Mouse (Mus musculus): ENCODE results near the gene Lhfpl2. TPM values are rescaled to one million over a fixed set of nuclear protein-coding genes. Genes with fewer than 3 reads are reported as not detected.

Lhfpl2 gene
- total RNA-seq, 4 experiments from 2014 or later = 1.0 to 4.9 (median 2.2) TPM

GRCm38 (mm10) chr13:94173633-94174576 lies 116.3 kb downstream of the Lhfpl2 start:
- peak in 1 of 2 experiments; percentile 28 for DNase-seq (ENCODE audit: low spot score in 2 of 2)

- DNase-seq (ENCODE audit: low spot score in 2 of 2) = no peak
These were observed 117.1 kb downstream of the Lhfpl2 start for GRCm38 (mm10) chr13:94174577-94175279.

- no peak for DNase-seq (ENCODE audit: low spot score in 2 of 2)
These were observed 117.9 kb downstream of the Lhfpl2 start for GRCm38 (mm10) chr13:94175379-94176050.

- no peak for DNase-seq (ENCODE audit: low spot score in 2 of 2)
These were observed 119.6 kb downstream of the Lhfpl2 start for GRCm38 (mm10) chr13:94177148-94177547.

GRCm38 (mm10) chr13:94178401-94179040 lies 120.9 kb downstream of the Lhfpl2 start:
- DNase-seq (ENCODE audit: low spot score in 2 of 2) = peak; percentile 34 to 60

- no peak for DNase-seq (ENCODE audit: low spot score in 2 of 2)
These were observed 123.2 kb downstream of the Lhfpl2 start for GRCm38 (mm10) chr13:94180477-94181420.

GRCm38 (mm10) chr13:94182026-94182425 lies 124.4 kb downstream of the Lhfpl2 start:
- no peak for DNase-seq (ENCODE audit: low spot score in 2 of 2)

GRCm38 (mm10) chr13:94183372-94184021 lies 125.9 kb downstream of the Lhfpl2 start:
- peak in 1 of 2 experiments; percentile 37 for DNase-seq (ENCODE audit: low spot score in 2 of 2)

GRCm38 (mm10) chr13:94184726-94185456 lies 127.3 kb downstream of the Lhfpl2 start:
- DNase-seq (ENCODE audit: low spot score in 2 of 2) = no peak

- DNase-seq (ENCODE audit: low spot score in 2 of 2) = no peak
These were observed 128.0 kb downstream of the Lhfpl2 start for GRCm38 (mm10) chr13:94185631-94186030.

GRCm38 (mm10) chr13:94188200-94189086 lies 130.8 kb downstream of the Lhfpl2 start:
- DNase-seq (ENCODE audit: low spot score in 2 of 2) = no peak

- no peak for DNase-seq (ENCODE audit: low spot score in 2 of 2)
These were observed 132.8 kb downstream of the Lhfpl2 start for GRCm38 (mm10) chr13:94190386-94190785.

GRCm38 (mm10) chr13:94193227-94193626 lies 135.6 kb downstream of the Lhfpl2 start:
- DNase-seq (ENCODE audit: low spot score in 2 of 2) = no peak

GRCm38 (mm10) chr13:94198616-94199015 lies 141.0 kb downstream of the Lhfpl2 start:
- DNase-seq (ENCODE audit: low spot score in 2 of 2) = no peak

- no peak for DNase-seq (ENCODE audit: low spot score in 2 of 2)
These were observed 142.2 kb downstream of the Lhfpl2 start for GRCm38 (mm10) chr13:94199829-94200228.

GRCm38 (mm10) chr13:94205234-94205633 lies 147.6 kb downstream of the Lhfpl2 start:
- DNase-seq (ENCODE audit: low spot score in 2 of 2) = no peak

- no peak for DNase-seq (ENCODE audit: low spot score in 2 of 2)
These were observed 150.4 kb downstream of the Lhfpl2 start for GRCm38 (mm10) chr13:94207973-94208372.

GRCm38 (mm10) chr13:94208892-94209291 lies 151.3 kb downstream of the Lhfpl2 start:
- no peak for DNase-seq (ENCODE audit: low spot score in 2 of 2)
